Mouse (Mus musculus) thymus, adult 2 months (tissue): Measurements from ENCODE around the gene Smoc2. TPM values are rescaled to one million over a fixed set of nuclear protein-coding genes. Genes with fewer than 3 reads are reported as not detected.
A peak's percentile ranks its signal among the peaks of the same experiment; 100 is the strongest.

Experiments
- DNase-seq: peaks from one replicate; pipeline ENCODE4 v3.0.0; 2021
- H3K27ac ChIP-seq: fragments of 200-500 bp; 2 replicates; pipeline ENCODE4 v1.5.1; 2012; ENCODE audit warnings: low read length, control low read depth; ENCODE audit not compliant: control insufficient read depth, insufficient read depth
- H3K27me3 ChIP-seq: fragments of 200-500 bp; 2 replicates; pipeline ENCODE4 v1.6.1; 2012; ENCODE audit warnings: mild to moderate bottlenecking, low read length, moderate library complexity, mixed read lengths; ENCODE audit not compliant: control insufficient read depth, insufficient read depth
- H3K36me3 ChIP-seq: fragments of 200-500 bp; 2 replicates; pipeline ENCODE4 v1.6.1; 2012; ENCODE audit warnings: mild to moderate bottlenecking, low read length, moderate library complexity; ENCODE audit not compliant: control insufficient read depth, insufficient read depth
- H3K4me1 ChIP-seq: fragments of 200-500 bp; replicated peaks from 2 replicates; pipeline ENCODE4 v1.6.1; 2012; ENCODE audit warnings: low read length; ENCODE audit not compliant: control insufficient read depth, insufficient read depth
- H3K4me3 ChIP-seq: fragments of 200-500 bp; 2 replicates; pipeline ENCODE4 v1.5.1; 2012; ENCODE audit warnings: mild to moderate bottlenecking, low read length, control low read depth, moderate library complexity; ENCODE audit not compliant: control insufficient read depth, insufficient read depth
- CTCF ChIP-seq: fragments of 200-500 bp; IDR thresholded peaks from 2 replicates; pipeline ENCODE4 v1.5.1; 2012; ENCODE audit warnings: mild to moderate bottlenecking, control low read depth, low read length, moderate library complexity, borderline replicate concordance; ENCODE audit not compliant: control insufficient read depth, poor library complexity, insufficient read depth; ENCODE audit errors: extremely low read depth
- POLR2A ChIP-seq: fragments of 200-500 bp; IDR thresholded peaks from 2 replicates; pipeline ENCODE4 v1.6.1; 2012; ENCODE audit warnings: mild to moderate bottlenecking, low read length, control low read depth, moderate library complexity; ENCODE audit not compliant: control insufficient read depth, poor library complexity, insufficient read depth; ENCODE audit errors: extremely low read depth
- WGBS: fragments of 180-500 bp; shearing (Covaris S2); methylation state at CpG from one replicate; pipeline ENCODE4 v1.1.7; 2018; 5-methylcytosine and 5-hydroxymethylcytosine counted together
- polyA plus RNA-seq: library from polyadenylated mRNA; depleted of rRNA; stranded (reverse); fragments of >200 nt; gene quantifications from 2 replicates; pipeline ENCODE4 v1.2.3, GENCODE M21; 2012

Gene Smoc2
- polyA plus RNA-seq, 1 experiment: 17.8 TPM

DNA sequence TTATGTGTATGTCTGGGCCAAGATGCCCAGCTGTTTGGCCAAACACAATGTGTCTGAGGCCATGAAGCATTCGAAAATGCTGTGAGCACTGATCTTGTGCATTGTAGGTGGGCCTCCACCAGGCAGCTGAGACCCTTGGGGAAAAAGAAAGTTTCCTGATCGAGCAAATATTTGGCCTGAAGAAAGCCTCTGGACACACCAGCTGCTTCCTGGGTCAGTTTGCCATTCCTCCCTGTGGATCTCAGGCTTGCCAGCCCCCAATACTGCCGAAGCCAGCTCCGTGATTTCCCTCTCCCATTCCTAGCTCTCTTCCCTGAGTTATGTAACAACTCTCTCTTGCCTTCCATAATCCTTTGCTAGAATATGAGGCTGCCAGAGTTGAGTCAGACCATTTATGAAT lies 11.3 kb upstream of the Smoc2 start:
- H3K36me3 ChIP-seq: no peaks in the 10 kb centered on the region
- TF ChIP-seq POLR2A (no peak), CTCF (no peak)
- H3K27ac ChIP-seq: no peak overlapping the region
- no peak for DNase-seq
- no peaks in the 10 kb centered on the region for H3K4me1 ChIP-seq
- no peak overlapping the region for H3K4me3 ChIP-seq
- 81% methylated on average over 4 of the region's 4 CpGs for WGBS
- no peaks in the 10 kb centered on the region for H3K27me3 ChIP-seq

DNA sequence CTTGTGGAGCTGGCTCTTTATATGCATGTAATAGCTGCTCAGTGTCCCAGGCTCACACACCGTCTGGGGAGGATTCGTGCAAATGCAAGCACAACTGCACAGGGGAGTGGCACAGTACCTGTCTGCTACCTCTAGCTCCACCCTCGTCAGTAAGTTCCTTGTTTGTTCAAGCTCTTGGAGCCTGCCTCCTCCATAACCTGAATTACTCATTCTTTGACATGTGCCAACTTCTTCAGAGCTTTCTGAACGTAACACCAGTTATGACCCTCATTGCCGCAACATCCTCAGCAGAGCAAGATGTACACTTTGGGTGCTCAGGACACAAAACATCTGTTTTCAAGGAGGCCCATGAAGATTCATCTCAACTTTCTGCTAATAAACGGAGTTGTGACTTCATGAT lies 5.9 kb upstream of the Smoc2 start:
- 78% methylated on average over 6 of the region's 6 CpGs for WGBS
- H3K27me3 ChIP-seq: no peaks in the 10 kb centered on the region
- no peaks in the 10 kb centered on the region for H3K4me1 ChIP-seq
- H3K4me3 ChIP-seq: no peak overlapping the region
- no peak for TF ChIP-seq POLR2A
- TF ChIP-seq CTCF: no peak
- DNase-seq: no peak
- H3K36me3 ChIP-seq: no peaks in the 10 kb centered on the region
- H3K27ac ChIP-seq: no peak overlapping the region

DNA sequence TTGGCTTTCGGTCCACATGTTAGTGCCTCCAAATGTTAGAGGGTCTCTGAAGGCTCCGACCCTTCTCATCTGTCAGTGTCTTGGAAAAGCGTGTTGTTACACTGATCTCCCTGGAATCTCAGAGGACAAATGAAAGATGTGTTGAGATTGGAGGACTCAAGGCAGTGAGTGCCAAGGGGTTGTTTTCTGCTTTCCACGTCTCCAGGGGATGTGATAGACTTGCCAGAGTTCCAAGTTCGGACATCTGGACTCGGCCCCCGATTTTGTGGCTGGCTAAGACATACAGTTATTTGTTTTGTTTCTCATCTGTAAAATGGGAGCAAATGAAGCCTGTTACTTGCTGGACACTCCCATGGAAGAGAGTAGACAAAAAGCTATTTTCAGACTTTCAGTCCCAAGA lies 2.0 kb upstream of the Smoc2 start:
- DNase-seq: no peak
- Histone ChIP-seq H3K27ac (no peak overlapping the region), H3K27me3 (no peaks in the 10 kb centered on the region), H3K4me1 (no peaks in the 10 kb centered on the region), H3K4me3 (no peak overlapping the region), H3K36me3 (no peaks in the 10 kb centered on the region)
- WGBS: 94% methylated on average over 7 of the region's 7 CpGs
- TF ChIP-seq POLR2A: no peak
- TF ChIP-seq CTCF: no peak

DNA sequence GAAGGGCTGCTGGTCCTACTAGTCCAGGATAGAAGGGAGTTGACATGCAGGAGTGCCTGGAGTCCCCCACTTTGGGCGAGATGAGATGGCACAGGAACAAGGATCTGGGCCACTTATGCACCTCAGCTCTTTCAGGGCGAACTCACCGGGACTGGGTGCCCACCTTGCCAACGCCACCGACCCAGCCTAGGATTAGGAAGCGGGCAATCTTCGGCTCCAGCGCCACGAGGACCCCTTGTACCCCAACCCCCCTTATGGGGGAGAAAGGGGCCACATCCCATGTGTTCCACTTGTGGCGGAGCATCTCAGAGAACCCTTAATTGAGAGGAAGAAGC lies 627 bp downstream of the Smoc2 start:
- Histone ChIP-seq H3K36me3 (no peaks in the 10 kb centered on the region), H3K27me3 (no peaks in the 10 kb centered on the region), H3K4me1 (no peaks in the 10 kb centered on the region), H3K4me3 (no peak overlapping the region), H3K27ac (no peak overlapping the region)
- no peak for DNase-seq
- 6% methylated on average over 10 of the region's 10 CpGs for WGBS
- TF ChIP-seq CTCF: no peak
- no peak for TF ChIP-seq POLR2A

DNA sequence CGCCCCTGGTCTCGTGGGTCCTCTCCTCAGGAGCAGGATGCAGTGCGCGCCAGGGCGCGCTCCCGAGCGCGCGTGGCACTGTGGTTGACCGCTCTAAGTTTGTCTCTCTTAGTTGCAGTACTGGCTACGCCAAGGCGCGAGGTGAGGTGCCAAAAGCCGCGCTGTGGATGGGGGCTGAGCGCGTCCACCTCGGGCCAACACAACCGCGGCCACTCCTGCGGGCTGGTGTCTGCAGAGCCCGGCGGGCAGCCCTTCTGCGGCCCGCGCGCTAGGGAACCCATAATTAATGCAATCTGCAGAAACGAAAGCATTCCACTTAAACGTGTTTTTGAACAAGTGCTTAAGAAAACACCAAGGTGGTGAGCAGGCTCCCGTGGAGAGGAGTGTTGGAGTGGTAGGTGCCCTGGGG lies 1.1 kb downstream of the Smoc2 start:
- no peaks in the 10 kb centered on the region for H3K4me1 ChIP-seq
- WGBS: 2% methylated on average over 31 of the region's 31 CpGs
- no peak overlapping the region for H3K27ac ChIP-seq
- no peaks in the 10 kb centered on the region for H3K27me3 ChIP-seq
- H3K4me3 ChIP-seq: no peak overlapping the region
- DNase-seq: no peak
- no peaks in the 10 kb centered on the region for H3K36me3 ChIP-seq
- TF ChIP-seq CTCF: no peak
- no peak for TF ChIP-seq POLR2A

DNA sequence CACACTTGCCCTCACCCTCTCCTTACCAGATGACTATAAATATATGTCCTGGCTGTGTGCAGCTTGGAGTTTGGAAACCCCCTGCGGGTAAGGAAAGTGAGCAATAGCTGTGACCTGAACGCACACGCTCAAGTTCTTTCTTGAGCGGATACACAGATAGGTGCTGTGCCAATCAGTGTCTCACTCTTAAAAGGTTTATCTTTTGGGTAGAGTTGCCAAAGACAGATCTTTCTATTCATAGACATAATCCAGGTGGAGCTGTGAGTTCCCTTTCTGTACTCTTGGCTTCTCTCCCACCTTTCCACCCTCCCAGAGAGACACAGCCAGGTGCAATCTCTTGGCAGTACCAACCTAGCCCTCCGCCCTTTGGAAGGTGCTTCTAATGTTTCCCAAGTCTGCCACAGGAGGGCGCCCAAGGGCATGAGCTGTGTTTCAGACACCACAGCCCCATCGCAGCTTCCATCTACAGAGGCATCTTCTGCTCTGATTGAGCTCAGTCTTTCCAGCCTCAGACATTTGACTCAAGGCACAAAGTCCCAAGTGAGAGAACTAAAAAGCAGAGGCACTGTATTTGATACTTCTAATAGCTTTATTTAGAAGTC lies 8.8 kb downstream of the Smoc2 start:
- no peaks in the 10 kb centered on the region for H3K36me3 ChIP-seq
- H3K27me3 ChIP-seq: no peaks in the 10 kb centered on the region
- no peak overlapping the region for H3K27ac ChIP-seq
- 49% methylated on average over 7 of the region's 7 CpGs for WGBS
- no peak overlapping the region for H3K4me3 ChIP-seq
- peak; percentile 55 for DNase-seq
- TF ChIP-seq POLR2A (no peak), CTCF (peak; percentile 41; the same call in 1 of the 2 replicates)
- no peaks in the 10 kb centered on the region for H3K4me1 ChIP-seq

DNA sequence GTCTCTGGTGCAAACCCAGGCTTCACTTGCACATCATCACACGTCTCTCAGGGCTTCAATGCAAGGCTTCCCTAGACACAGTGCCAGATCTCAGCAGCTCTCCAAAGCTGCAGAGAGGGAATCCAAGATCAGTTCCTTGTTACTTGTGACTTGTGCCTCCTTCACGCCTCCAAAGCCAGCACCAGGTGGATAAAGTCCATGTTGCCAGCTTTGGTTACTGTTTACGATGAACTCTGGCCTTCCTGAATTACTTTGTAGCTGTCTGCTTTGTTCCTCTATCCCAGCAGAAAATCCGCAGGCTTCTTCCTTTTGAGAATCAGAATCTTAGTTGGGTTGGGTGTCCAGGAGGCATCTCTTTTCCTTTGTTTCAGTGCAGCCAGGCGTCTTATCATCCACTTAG lies 14.3 kb downstream of the Smoc2 start:
- no peak overlapping the region for H3K27ac ChIP-seq
- no peaks in the 10 kb centered on the region for H3K27me3 ChIP-seq
- 78% methylated on average over 5 of the region's 5 CpGs for WGBS
- no peak for DNase-seq
- no peak overlapping the region for H3K4me3 ChIP-seq
- TF ChIP-seq POLR2A (no peak), CTCF (no peak)
- no peaks in the 10 kb centered on the region for H3K36me3 ChIP-seq
- H3K4me1 ChIP-seq: no peaks in the 10 kb centered on the region
